Mouse (Mus musculus) T-helper 2 cell (primary cell): ENCODE data around the gene BC037034.
"Not testable (repeated sequence)": the region's sequence is repeated elsewhere in the genome, so short reads cannot be mapped to it uniquely, and the experiment has no call there.

Experiments
- in situ Hi-C: fragments of 300-600 bp; cut with MboI, MseI; formaldehyde crosslinking; loops from one replicate; pipeline ENCODE4 v1.15.1; 2025; ENCODE audit warnings: high pct_unique_total_duplicates

BC037034 gene

GRCm38 (mm10) chr5:138219864-138220263 is 44.0 kb downstream of the BC037034 start:
- in situ Hi-C loops: loop anchor here (10.0 kb wide), 1 partner anchor 435 kb away; no protein-coding TSS in a partner anchor

- in situ Hi-C loops: not testable (repeated sequence)
Measured at GRCm38 (mm10) chr5:138216632-138217031, 47.2 kb downstream of the BC037034 start.
